Mouse (Mus musculus) cerebellum, adult 2 months (tissue): ENCODE results near the gene Tbata. TPM values are rescaled to one million over a fixed set of nuclear protein-coding genes. Genes with fewer than 3 reads are reported as not detected.

Source experiments
- DNase-seq, 2 experiments: peaks; one replicate each; pipeline ENCODE4 v3.0.0; 2021
- H3K27ac ChIP-seq: fragments of 200-500 bp; 2 replicates; pipeline ENCODE4 v1.5.1; 2012; ENCODE audit warnings: low read length, control low read depth, inconsistent platforms; ENCODE audit not compliant: insufficient read depth
- H3K27me3 ChIP-seq: fragments of 200-500 bp; 2 replicates; pipeline ENCODE4 v1.6.1; 2012; ENCODE audit warnings: inconsistent platforms, mild to moderate bottlenecking, low read length, moderate library complexity; ENCODE audit not compliant: control insufficient read depth, insufficient read depth
- H3K4me1 ChIP-seq: fragments of 200-500 bp; 2 replicates; pipeline ENCODE4 v1.6.1; 2011; ENCODE audit warnings: low read length; ENCODE audit not compliant: control insufficient read depth, insufficient read depth
- H3K4me3 ChIP-seq: fragments of 200-500 bp; replicated peaks from 2 replicates; pipeline ENCODE3; 2011; ENCODE audit warnings: mild to moderate bottlenecking, low read depth, low read length, control low read depth; ENCODE audit not compliant: insufficient read depth
- CTCF ChIP-seq: fragments of 200-500 bp; IDR thresholded peaks from 2 replicates; pipeline ENCODE4 v1.5.1; 2011; ENCODE audit warnings: low read depth, mild to moderate bottlenecking, control low read depth, low read length, moderate library complexity, borderline replicate concordance; ENCODE audit not compliant: insufficient read depth
- POLR2A ChIP-seq: fragments of 200-500 bp; IDR thresholded peaks from 2 replicates; pipeline ENCODE4 v1.6.1; 2011; ENCODE audit warnings: low read length, control low read depth, borderline replicate concordance; ENCODE audit not compliant: insufficient read depth
- WGBS: fragments of 180-500 bp; shearing (Covaris S2); methylation state at CpG from one replicate; pipeline ENCODE4 v1.1.7; 2018; 5-methylcytosine and 5-hydroxymethylcytosine counted together
- polyA plus RNA-seq: library from polyadenylated mRNA; depleted of rRNA; stranded (reverse); fragments of >200 nt; gene quantifications from 2 replicates; pipeline ENCODE4 v1.2.3, GENCODE M21; 2012

Tbata gene
- polyA plus RNA-seq, 1 experiment: 38.2 TPM

GRCm38 (mm10) chr10:61168393-61168792 is 3.4 kb upstream of the Tbata start:
- WGBS: 69% methylated on average over 2 of the region's 2 CpGs
- H3K27ac ChIP-seq: no peak overlapping the region
- no peaks in the 10 kb centered on the region for H3K4me1 ChIP-seq
- TF ChIP-seq POLR2A: no peak
- no peak for TF ChIP-seq CTCF
- no peak for DNase-seq
- no peaks in the 10 kb centered on the region for H3K27me3 ChIP-seq
- H3K4me3 ChIP-seq: no peak overlapping the region

- no peak overlapping the region for H3K4me3 ChIP-seq
- H3K27me3 ChIP-seq: no peaks in the 10 kb centered on the region
- DNase-seq: no peak
- WGBS: 71% methylated on average over 4 of the region's 4 CpGs
- no peak overlapping the region for H3K27ac ChIP-seq
- peaks cover 13% of the 10 kb centered on the region for H3K4me1 ChIP-seq
- TF ChIP-seq POLR2A (no peak), CTCF (0 out of 2 replicates have a peak, but pooled peaks have one; percentile 10)
Observed at GRCm38 (mm10) chr10:61172496-61172895, 742 bp downstream of the Tbata start.

GRCm38 (mm10) chr10:61174711-61175441 is 3.1 kb downstream of the Tbata start:
- H3K27ac ChIP-seq: peak overlapping the region; percentile 97
- DNase-seq: peak in 1 of 2 experiments; percentile 55
- 9% methylated on average over 13 of the region's 13 CpGs for whole genome bisulfite sequencing

GRCm38 (mm10) chr10:61175442-61176204 is 3.9 kb downstream of the Tbata start:
- Histone ChIP-seq H3K4me3 (peak overlapping the region; percentile 74), H3K4me1 (peaks cover 23% of the 10 kb centered on the region), H3K27ac (peak overlapping the region; percentile 97), H3K27me3 (no peaks in the 10 kb centered on the region)
- 4% methylated on average over 24 of the region's 24 CpGs for WGBS
- peak; percentile 91 to 92 for DNase-seq
- TF ChIP-seq CTCF: peak; percentile 56; the same call in 1 of the 2 replicates
- TF ChIP-seq POLR2A: peak; percentile 72

More at GRCm38 (mm10) chr10:61174711-61175441, 3.1 kb downstream of the Tbata start:
- Histone ChIP-seq H3K27me3 (no peaks in the 10 kb centered on the region), H3K4me3 (peak overlapping the region; percentile 8), H3K4me1 (peaks cover 23% of the 10 kb centered on the region)
- TF ChIP-seq POLR2A (no peak), CTCF (no peak)

GRCm38 (mm10) chr10:61176221-61176790 is 4.6 kb downstream of the Tbata start:
- no peaks in the 10 kb centered on the region for H3K27me3 ChIP-seq
- H3K4me3 ChIP-seq: peak overlapping the region; percentile 74
- TF ChIP-seq POLR2A (no peak), CTCF (no peak)
- WGBS: 15% methylated on average over 7 of the region's 7 CpGs
- DNase-seq: peak; percentile 49 to 51
- peak overlapping the region; percentile 97 for H3K27ac ChIP-seq
- H3K4me1 ChIP-seq: peaks cover 23% of the 10 kb centered on the region

- WGBS: 45% methylated on average over 4 of the region's 4 CpGs
- DNase-seq: peak; percentile 40 to 63
- Histone ChIP-seq H3K27me3 (no peaks in the 10 kb centered on the region), H3K4me1 (peaks cover 23% of the 10 kb centered on the region), H3K4me3 (peak overlapping the region; percentile 39), H3K27ac (peak overlapping the region; percentile 5)
- TF ChIP-seq POLR2A (peak; percentile 18; the same call in 1 of the 2 replicates), CTCF (no peak)
Observed at GRCm38 (mm10) chr10:61177751-61178150, 6.0 kb downstream of the Tbata start.

GRCm38 (mm10) chr10:61178687-61179086 is 6.9 kb downstream of the Tbata start:
- H3K4me3 ChIP-seq: no peak overlapping the region
- no peak for DNase-seq
- no peaks in the 10 kb centered on the region for H3K27me3 ChIP-seq
- TF ChIP-seq POLR2A: no peak
- TF ChIP-seq CTCF: no peak
- no peak overlapping the region for H3K27ac ChIP-seq
- 87% methylated on average over 8 of the region's 8 CpGs for WGBS
- peaks cover 23% of the 10 kb centered on the region for H3K4me1 ChIP-seq
